Mouse (Mus musculus) midbrain, embryonic 10.5 days (tissue): ENCODE results near the gene Hsd17b2. TPM values are rescaled to one million over a fixed set of nuclear protein-coding genes. Genes with fewer than 3 reads are reported as not detected.
A peak's percentile ranks its signal among the peaks of the same experiment; 100 is the strongest.
"Not testable (repeated sequence)": the region's sequence is repeated elsewhere in the genome, so short reads cannot be mapped to it uniquely, and the experiment has no call there.

Experiments used
- DNase-seq: peaks from one replicate; pipeline ENCODE4 v3.0.0-alpha.2; 2017; ENCODE audit warnings: low spot score
- H3K27ac ChIP-seq: fragments of 300-500 bp; sonication (generic); replicated peaks from 2 replicates; pipeline ENCODE4 v1.5.1; 2016; ENCODE audit warnings: mild to moderate bottlenecking
- H3K27me3 ChIP-seq: fragments of 300-500 bp; sonication (generic); 2 replicates; pipeline ENCODE4 v1.6.1; 2016; ENCODE audit warnings: low read depth, mild to moderate bottlenecking; ENCODE audit not compliant: poor library complexity, severe bottlenecking
- H3K36me3 ChIP-seq: fragments of 300-500 bp; sonication (generic); 2 replicates; pipeline ENCODE4 v1.6.1; 2016; ENCODE audit warnings: mild to moderate bottlenecking, moderate library complexity
- H3K4me1 ChIP-seq: fragments of 300-500 bp; sonication (generic); 2 replicates; pipeline ENCODE4 v1.6.1; 2016
- H3K4me3 ChIP-seq: fragments of 300-500 bp; sonication (generic); 2 replicates; pipeline ENCODE4 v1.5.1; 2016; ENCODE audit warnings: mild to moderate bottlenecking, moderate library complexity
- H3K9me3 ChIP-seq: fragments of 300-500 bp; sonication (generic); replicated peaks from 2 replicates; pipeline ENCODE4 v1.6.1; 2016; ENCODE audit warnings: mild to moderate bottlenecking
- WGBS: fragments of 180-500 bp; shearing (Covaris S2); methylation state at CpG from one replicate; pipeline ENCODE4 v1.1.7; 2016; 5-methylcytosine and 5-hydroxymethylcytosine counted together
- polyA plus RNA-seq: library from polyadenylated mRNA; unstranded; fragments of >200 nt; fragmentation: Nextera tagmentation; extraction: Ambion mirVana; gene quantifications from 2 replicates; pipeline ENCODE4 v1.2.1, GENCODE M21; 2016

The Hsd17b2 gene
- polyA plus RNA-seq, 1 experiment from 2014 or later = 0.17 TPM

DNA sequence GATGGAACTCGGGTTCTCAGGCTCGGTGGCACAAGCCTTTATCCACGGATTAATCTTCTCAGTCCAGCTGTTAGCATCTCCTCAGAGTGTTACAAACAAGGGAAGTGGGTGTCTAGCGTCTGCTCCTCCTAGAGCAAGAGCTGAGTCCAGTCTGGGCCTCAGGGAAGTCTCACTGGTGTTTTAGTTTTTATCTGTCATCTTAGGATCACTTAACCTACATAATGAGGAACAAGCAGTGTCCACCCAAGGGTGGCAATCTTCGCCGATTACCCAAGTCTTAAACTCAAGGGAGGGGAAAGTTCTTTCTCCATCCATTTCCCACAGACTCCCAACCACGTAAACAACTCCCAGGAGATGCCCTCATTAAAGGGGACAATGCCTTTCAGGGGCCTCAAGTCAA lies 24.8 kb downstream of the Hsd17b2 start:
- DNase-seq = no peak
- Histone ChIP-seq H3K27me3 (no peaks in the 10 kb centered on the region), H3K9me3 (no peaks in the 10 kb centered on the region; the same call in 1 of the 2 replicates), H3K36me3 (no peaks in the 10 kb centered on the region), H3K4me1 (peaks cover 6% of the 10 kb centered on the region), H3K4me3 (no peak overlapping the region), H3K27ac (no peak overlapping the region)
- 65% methylated on average over 7 of the region's 7 CpGs for WGBS

DNA sequence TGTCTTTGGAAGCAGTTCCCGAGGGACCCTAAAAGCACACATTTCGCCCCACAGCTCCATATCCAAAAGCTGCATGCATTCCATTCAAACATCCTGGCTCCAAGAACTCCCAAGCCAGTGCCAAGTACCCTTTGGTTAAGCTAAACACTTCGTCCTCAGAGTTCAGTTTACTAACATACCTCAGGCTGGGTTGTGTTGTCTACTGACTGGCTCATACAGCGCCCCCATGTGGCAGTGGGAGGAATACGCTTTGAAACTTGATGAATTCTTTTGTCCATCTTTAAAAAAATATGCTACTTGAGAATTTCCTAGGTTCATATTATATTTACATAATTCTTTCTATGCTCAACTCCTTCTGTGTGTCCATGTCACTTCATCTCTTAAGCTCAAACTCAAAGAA lies 25.9 kb downstream of the Hsd17b2 start:
- H3K27ac ChIP-seq = no peak overlapping the region
- H3K4me3 ChIP-seq = no peak overlapping the region
- H3K4me1 ChIP-seq = peaks cover 6% of the 10 kb centered on the region
- no peaks in the 10 kb centered on the region for H3K27me3 ChIP-seq
- H3K36me3 ChIP-seq = no peaks in the 10 kb centered on the region
- H3K9me3 ChIP-seq = no peaks in the 10 kb centered on the region; the same call in 1 of the 2 replicates
- no peak for DNase-seq
- 69% methylated on average over 5 of the region's 5 CpGs for WGBS

DNA sequence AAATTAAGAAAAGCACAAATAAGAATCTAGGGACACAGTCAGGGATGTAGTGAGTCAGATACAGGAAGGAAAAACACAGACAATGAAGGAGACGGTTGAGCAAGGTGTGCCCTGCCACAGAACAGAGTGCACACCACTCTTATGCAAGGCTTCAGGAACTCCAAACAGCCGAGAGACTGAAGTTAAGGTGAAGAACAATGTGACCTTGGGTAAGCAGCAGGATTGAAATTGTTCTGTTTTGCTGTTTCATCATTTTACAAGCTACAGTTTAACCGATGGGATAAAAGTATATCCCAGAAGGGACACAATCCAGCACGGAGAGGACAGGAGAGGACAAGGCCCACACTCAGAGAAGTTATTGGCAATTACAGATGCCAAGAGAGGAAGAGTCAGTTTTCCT lies 26.5 kb downstream of the Hsd17b2 start:
- Histone ChIP-seq H3K27me3 (no peaks in the 10 kb centered on the region), H3K27ac (no peak overlapping the region), H3K36me3 (no peaks in the 10 kb centered on the region), H3K9me3 (no peaks in the 10 kb centered on the region), H3K4me3 (no peak overlapping the region), H3K4me1 (peaks cover 6% of the 10 kb centered on the region)
- 86% methylated on average over 4 of the region's 4 CpGs for WGBS
- no peak for DNase-seq

DNA sequence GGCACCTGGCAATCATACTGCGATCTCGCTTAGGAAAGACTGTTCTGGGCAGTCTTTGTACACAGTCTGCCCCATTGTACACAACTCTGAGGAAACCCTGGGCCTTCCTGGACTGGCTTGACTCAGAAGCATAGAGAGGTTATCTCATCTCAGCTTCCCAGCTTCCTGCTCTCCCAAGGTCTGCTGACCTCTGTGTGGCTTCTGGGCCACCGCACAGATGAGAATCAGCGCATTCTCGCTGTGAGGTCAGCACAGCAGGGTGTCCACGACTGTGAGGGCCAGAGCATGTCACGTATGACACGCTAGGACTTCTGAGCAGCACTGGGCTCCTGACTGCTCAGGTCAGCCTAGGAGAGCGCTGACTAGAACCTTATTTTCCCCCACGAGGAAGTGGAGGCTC lies 29.3 kb downstream of the Hsd17b2 start:
- WGBS = 64% methylated on average over 10 of the region's 10 CpGs
- Histone ChIP-seq H3K27ac (peak overlapping the region; percentile 24; the same call in 1 of the 2 replicates), H3K4me1 (peaks cover 6% of the 10 kb centered on the region), H3K9me3 (no peaks in the 10 kb centered on the region), H3K27me3 (no peaks in the 10 kb centered on the region), H3K36me3 (no peaks in the 10 kb centered on the region), H3K4me3 (no peak overlapping the region)
- DNase-seq = peak; percentile 21

GRCm38 (mm10) chr8:117736657-117737175 lies 35.0 kb downstream of the Hsd17b2 start:
- no peak for DNase-seq
- no peaks in the 10 kb centered on the region for H3K4me1 ChIP-seq
- H3K4me3 ChIP-seq = no peak overlapping the region
- WGBS = 76% methylated on average over 3 of the region's 3 CpGs
- H3K27me3 ChIP-seq = no peaks in the 10 kb centered on the region
- no peak overlapping the region for H3K27ac ChIP-seq
- H3K9me3 ChIP-seq = no peaks in the 10 kb centered on the region
- H3K36me3 ChIP-seq = no peaks in the 10 kb centered on the region

- 100% methylated on average over 1 of the region's 1 CpGs for WGBS
- not testable (repeated sequence) for H3K4me1 ChIP-seq, H3K4me3 ChIP-seq, H3K27ac ChIP-seq, H3K27me3 ChIP-seq, H3K9me3 ChIP-seq, DNase-seq, H3K36me3 ChIP-seq
Observed at GRCm38 (mm10) chr8:117738206-117738605, 36.5 kb downstream of the Hsd17b2 start.

DNA sequence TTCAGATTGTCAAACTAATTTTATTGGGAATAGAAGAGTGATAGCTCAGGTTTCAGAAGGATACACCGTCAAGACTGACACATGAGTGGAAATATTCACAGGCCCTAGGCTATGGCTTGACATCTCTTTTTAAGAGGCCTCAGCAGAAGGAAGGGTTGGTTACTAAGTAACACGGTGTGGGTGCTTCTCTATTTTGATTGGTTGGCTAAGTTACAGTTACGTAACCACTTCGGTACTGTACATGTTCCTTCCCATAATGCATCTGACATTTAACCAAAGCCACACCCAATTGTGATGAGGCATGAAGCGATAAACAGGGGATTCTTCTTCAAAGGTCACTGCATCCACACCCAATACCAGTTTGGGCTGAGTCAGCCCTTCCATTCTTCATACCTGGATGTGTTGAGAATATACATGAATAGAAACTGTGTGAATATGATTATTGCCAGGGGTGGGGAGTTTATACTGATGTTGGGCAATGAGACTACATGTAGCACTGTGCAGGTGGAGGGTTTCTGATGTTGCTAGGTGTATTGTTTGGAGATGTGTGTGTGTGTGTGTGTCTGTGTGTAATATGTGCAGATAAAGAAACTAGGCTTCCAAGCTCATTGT lies 38.8 kb downstream of the Hsd17b2 start:
- H3K9me3 ChIP-seq = no peaks in the 10 kb centered on the region
- 95% methylated on average over 5 of the region's 5 CpGs for WGBS
- no peaks in the 10 kb centered on the region for H3K27me3 ChIP-seq
- no peaks in the 10 kb centered on the region for H3K4me1 ChIP-seq
- H3K27ac ChIP-seq = no peak overlapping the region
- DNase-seq = no peak
- H3K36me3 ChIP-seq = no peaks in the 10 kb centered on the region
- no peak overlapping the region for H3K4me3 ChIP-seq

- no peak for DNase-seq
Observed at GRCm38 (mm10) chr8:117742431-117743012, 40.8 kb downstream of the Hsd17b2 start.

GRCm38 (mm10) chr8:117746651-117747050 lies 44.9 kb downstream of the Hsd17b2 start:
- DNase-seq = no peak
- WGBS = 85% methylated on average over 5 of the region's 5 CpGs

More at GRCm38 (mm10) chr8:117742431-117743012, 40.8 kb downstream of the Hsd17b2 start:
- H3K4me3 ChIP-seq = no peak overlapping the region
- H3K9me3 ChIP-seq = no peaks in the 10 kb centered on the region
- H3K27ac ChIP-seq = no peak overlapping the region
- H3K4me1 ChIP-seq = no peaks in the 10 kb centered on the region
- H3K36me3 ChIP-seq = no peaks in the 10 kb centered on the region
- no peaks in the 10 kb centered on the region for H3K27me3 ChIP-seq
- 85% methylated on average over 15 of the region's 15 CpGs for WGBS

DNA sequence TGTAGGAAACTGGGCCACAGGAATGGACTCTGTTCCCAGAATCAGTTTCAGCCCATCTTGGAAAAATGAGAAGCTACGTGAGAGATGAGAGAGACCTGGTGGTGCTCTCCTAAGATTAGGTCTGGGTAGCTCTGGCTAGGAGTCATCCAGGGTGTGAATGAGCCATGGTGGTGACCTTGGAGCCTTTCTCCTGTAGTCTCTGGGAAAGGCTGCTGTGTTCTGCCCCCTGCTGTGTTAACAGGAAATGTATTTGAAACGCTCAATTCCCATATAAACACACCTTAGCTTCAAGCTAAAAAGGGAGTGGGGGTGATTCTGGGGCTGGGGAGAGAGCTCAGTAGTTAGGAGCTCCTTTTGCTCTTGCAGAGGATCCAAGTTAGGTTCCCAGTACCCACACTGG lies 45.7 kb downstream of the Hsd17b2 start:
- no peaks in the 10 kb centered on the region for H3K4me1 ChIP-seq
- no peak for DNase-seq
- H3K36me3 ChIP-seq = no peaks in the 10 kb centered on the region
- no peaks in the 10 kb centered on the region for H3K27me3 ChIP-seq
- H3K4me3 ChIP-seq = no peak overlapping the region
- no peak overlapping the region for H3K27ac ChIP-seq
- whole genome bisulfite sequencing = 59% methylated on average over 2 of the region's 2 CpGs
- no peaks in the 10 kb centered on the region for H3K9me3 ChIP-seq

More at GRCm38 (mm10) chr8:117746651-117747050, 44.9 kb downstream of the Hsd17b2 start:
- H3K27me3 ChIP-seq = no peaks in the 10 kb centered on the region
- no peaks in the 10 kb centered on the region for H3K36me3 ChIP-seq
- H3K4me1 ChIP-seq = no peaks in the 10 kb centered on the region
- no peak overlapping the region for H3K27ac ChIP-seq
- no peak overlapping the region for H3K4me3 ChIP-seq
- H3K9me3 ChIP-seq = no peaks in the 10 kb centered on the region

GRCm38 (mm10) chr8:117747886-117748730 lies 46.4 kb downstream of the Hsd17b2 start:
- Histone ChIP-seq H3K4me1 (no peaks in the 10 kb centered on the region), H3K9me3 (no peaks in the 10 kb centered on the region), H3K4me3 (no peak overlapping the region), H3K36me3 (no peaks in the 10 kb centered on the region), H3K27ac (no peak overlapping the region), H3K27me3 (no peaks in the 10 kb centered on the region)
- WGBS = 86% methylated on average over 8 of the region's 9 CpGs
- DNase-seq = no peak

GRCm38 (mm10) chr8:117749436-117749835 lies 47.7 kb downstream of the Hsd17b2 start:
- Histone ChIP-seq H3K36me3 (no peaks in the 10 kb centered on the region), H3K27ac (no peak overlapping the region), H3K9me3 (no peaks in the 10 kb centered on the region), H3K4me3 (no peak overlapping the region), H3K27me3 (no peaks in the 10 kb centered on the region), H3K4me1 (no peaks in the 10 kb centered on the region)
- DNase-seq = no peak
- WGBS = 59% methylated on average over 2 of the region's 2 CpGs

- 87% methylated on average over 11 of the region's 11 CpGs for whole genome bisulfite sequencing
- no peak for DNase-seq
- H3K4me1 ChIP-seq = no peaks in the 10 kb centered on the region
- no peaks in the 10 kb centered on the region; the same call in 1 of the 2 replicates for H3K9me3 ChIP-seq
- H3K27ac ChIP-seq = no peak overlapping the region
- no peak overlapping the region for H3K4me3 ChIP-seq
- no peaks in the 10 kb centered on the region for H3K27me3 ChIP-seq
- H3K36me3 ChIP-seq = no peaks in the 10 kb centered on the region
Observed at GRCm38 (mm10) chr8:117757900-117758299, 56.2 kb downstream of the Hsd17b2 start.
